Mouse (Mus musculus): ENCODE measurements at regions not wholly inside any gene's neighbourhood (a gene's known extent, or its start where the extent isn't known, plus 50 kb on each side); places are given as distances from the start of the nearest gene placed in this dataset.

DNA sequence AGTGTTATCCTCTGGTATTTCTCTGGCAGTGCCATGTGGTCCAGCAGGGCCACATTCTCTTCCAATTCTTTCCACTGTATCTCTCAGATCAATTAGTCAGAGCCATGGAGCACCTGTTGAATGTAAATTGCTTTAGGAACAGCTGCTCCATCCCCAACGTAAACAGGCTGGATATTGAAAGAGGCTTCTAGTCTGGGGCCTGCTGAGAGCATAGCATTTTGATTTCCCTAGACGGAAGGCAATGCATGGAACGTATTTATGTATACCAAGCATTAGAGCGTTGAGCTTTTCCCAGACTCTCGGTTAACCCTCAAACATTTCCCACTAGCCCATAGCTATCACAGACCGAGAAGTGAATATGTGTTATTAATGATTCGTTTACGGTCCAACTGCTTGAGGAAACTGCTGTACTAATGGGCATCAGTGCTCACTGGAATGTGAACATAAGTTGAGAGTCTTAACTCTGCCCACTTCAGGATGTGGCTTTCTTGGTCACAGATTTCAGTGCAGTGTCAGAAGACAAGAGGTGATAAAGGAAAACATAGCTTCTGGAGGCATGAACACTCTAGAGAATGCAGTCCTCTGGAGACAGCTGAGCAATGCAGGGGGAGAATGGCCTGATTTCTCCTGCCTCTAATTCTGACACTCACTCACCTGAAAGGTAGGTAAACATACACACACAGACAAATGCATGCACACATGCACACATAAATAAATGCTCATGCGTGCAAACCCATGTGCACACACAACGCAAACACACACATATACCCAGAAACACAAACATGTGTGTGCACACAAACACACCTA is 86.8 kb downstream of the Rchy1 start:
- no peak overlapping the region for H3K4me3 ChIP-seq (ENCODE audit: insufficient read depth in 1 of 2, low read depth in 1 of 2, low read length in 2 of 2, poor library complexity in 1 of 2, severe bottlenecking in 1 of 2)
- H3K9me3 ChIP-seq (ENCODE audit: control insufficient read depth, insufficient read depth, low read depth, low read length), result no peaks in the 10 kb centered on the region
- no peaks in the 10 kb centered on the region for H3K36me3 ChIP-seq (ENCODE audit: control insufficient read depth, insufficient read depth, low read length, poor library complexity, severe bottlenecking)
- no peaks in the 10 kb centered on the region for H3K4me1 ChIP-seq (ENCODE audit: control insufficient read depth in 2 of 2, insufficient read depth in 2 of 2, low read length in 2 of 2, poor library complexity in 1 of 2)
- no peak for DNase-seq (ENCODE audit: low read depth, low spot score)
- H3K27ac ChIP-seq (ENCODE audit: insufficient read depth, low read depth, low read length, poor library complexity, severe bottlenecking), result no peak overlapping the region
- TF ChIP-seq ZNF384 (IDR thresholded peaks at IDR 0.05; ENCODE audit: low read depth, low read length) (no peak), ZC3H11A (IDR thresholded peaks at IDR 0.05; ENCODE audit: borderline replicate concordance, low read depth, low read length) (no peak), HCFC1 (IDR thresholded peaks at IDR 0.05; ENCODE audit: borderline replicate concordance, insufficient read depth, low read length) (no peak), MAFK (IDR thresholded peaks at IDR 0.05; ENCODE audit: insufficient read depth, low read depth, low read length) (no peak), CHD2 (IDR thresholded peaks at IDR 0.05; ENCODE audit: low read depth, low read length) (no peak)
- H3K9ac ChIP-seq (ENCODE audit: insufficient read depth, low read depth, low read length, poor library complexity, severe bottlenecking), result no peak overlapping the region
- in situ Hi-C loops (cut with MboI; ENCODE audit: low sequenced_read_pairs in 2 of 2, unreplicated experiment in 2 of 2), result no loop called here

DNA sequence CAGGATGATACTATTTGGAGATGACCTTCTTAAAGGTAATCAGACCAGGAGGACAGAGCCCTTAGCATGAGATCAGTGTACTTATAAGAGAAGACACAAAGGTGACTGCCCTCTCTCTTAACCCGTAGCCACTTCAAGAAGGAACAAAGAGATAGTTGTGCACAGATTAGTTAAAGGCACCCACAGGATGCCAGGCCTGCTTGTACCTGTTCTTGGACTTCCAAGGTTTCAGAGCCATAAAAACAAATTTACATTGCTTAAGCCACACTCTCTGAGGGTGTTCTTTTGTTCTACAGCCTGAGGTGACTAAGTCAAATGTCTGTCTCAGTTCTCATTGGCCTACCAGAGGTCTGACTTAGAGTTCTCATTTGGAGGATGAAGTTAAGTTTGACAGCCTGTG is 90.1 kb downstream of the Rchy1 start:
- no peaks in the 10 kb centered on the region for H3K9me3 ChIP-seq (ENCODE audit: control insufficient read depth, insufficient read depth, low read depth, low read length)
- peaks cover 2 to 4% of the 10 kb centered on the region in 2 experiments; a peak in 1 of 4 replicates for H3K4me1 ChIP-seq (ENCODE audit: control insufficient read depth in 2 of 2, insufficient read depth in 2 of 2, low read length in 2 of 2, poor library complexity in 1 of 2)
- H3K27ac ChIP-seq (ENCODE audit: insufficient read depth, low read depth, low read length, poor library complexity, severe bottlenecking), result no peak overlapping the region
- no peaks in the 10 kb centered on the region for H3K36me3 ChIP-seq (ENCODE audit: control insufficient read depth, insufficient read depth, low read length, poor library complexity, severe bottlenecking)
- no peak for DNase-seq (ENCODE audit: low read depth, low spot score)
- no peak overlapping the region for H3K9ac ChIP-seq (ENCODE audit: insufficient read depth, low read depth, low read length, poor library complexity, severe bottlenecking)
- no peak overlapping the region for H3K4me3 ChIP-seq (ENCODE audit: insufficient read depth in 1 of 2, low read depth in 1 of 2, low read length in 2 of 2, poor library complexity in 1 of 2, severe bottlenecking in 1 of 2)
- in situ Hi-C loops (cut with MboI; ENCODE audit: low sequenced_read_pairs in 2 of 2, unreplicated experiment in 2 of 2), result no loop called here
- no peak for TF ChIP-seq CHD2 (IDR thresholded peaks at IDR 0.05; ENCODE audit: low read depth, low read length)
- no peak for TF ChIP-seq ZNF384 (IDR thresholded peaks at IDR 0.05; ENCODE audit: low read depth, low read length)
- no peak for TF ChIP-seq ZC3H11A (IDR thresholded peaks at IDR 0.05; ENCODE audit: borderline replicate concordance, low read depth, low read length)
- TF ChIP-seq MAFK (IDR thresholded peaks at IDR 0.05; ENCODE audit: insufficient read depth, low read depth, low read length), result no peak
- no peak for TF ChIP-seq HCFC1 (IDR thresholded peaks at IDR 0.05; ENCODE audit: borderline replicate concordance, insufficient read depth, low read length)

DNA sequence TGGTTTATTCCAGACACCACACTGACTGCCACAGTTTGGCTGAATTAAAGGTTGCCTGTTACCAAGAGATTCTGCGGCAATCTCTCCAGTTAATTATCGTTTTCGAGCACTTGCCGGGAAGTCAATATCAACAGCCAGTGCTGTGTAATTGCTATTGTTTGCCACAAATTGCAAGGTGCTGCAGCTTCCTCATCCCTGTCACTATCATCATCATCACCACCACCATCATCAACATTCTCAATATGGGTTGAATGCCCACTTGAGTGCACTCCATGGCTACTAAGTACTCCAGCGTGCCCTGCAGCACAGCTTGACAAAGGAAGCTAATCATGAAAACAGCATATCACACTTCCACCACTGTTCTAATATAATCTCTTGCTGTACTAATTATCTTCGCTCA is 93.1 kb downstream of the Rchy1 start:
- peaks cover 2 to 4% of the 10 kb centered on the region in 2 experiments; a peak in 1 of 4 replicates for H3K4me1 ChIP-seq (ENCODE audit: control insufficient read depth in 2 of 2, insufficient read depth in 2 of 2, low read length in 2 of 2, poor library complexity in 1 of 2)
- DNase-seq (ENCODE audit: low read depth, low spot score), result no peak
- H3K9ac ChIP-seq (ENCODE audit: insufficient read depth, low read depth, low read length, poor library complexity, severe bottlenecking), result no peak overlapping the region
- no peak overlapping the region for H3K27ac ChIP-seq (ENCODE audit: insufficient read depth, low read depth, low read length, poor library complexity, severe bottlenecking)
- TF ChIP-seq ZNF384 (IDR thresholded peaks at IDR 0.05; ENCODE audit: low read depth, low read length) (no peak), CHD2 (IDR thresholded peaks at IDR 0.05; ENCODE audit: low read depth, low read length) (no peak), ZC3H11A (IDR thresholded peaks at IDR 0.05; ENCODE audit: borderline replicate concordance, low read depth, low read length) (no peak), HCFC1 (IDR thresholded peaks at IDR 0.05; ENCODE audit: borderline replicate concordance, insufficient read depth, low read length) (no peak), MAFK (IDR thresholded peaks at IDR 0.05; ENCODE audit: insufficient read depth, low read depth, low read length) (no peak)
- in situ Hi-C loops (cut with MboI; ENCODE audit: low sequenced_read_pairs in 2 of 2, unreplicated experiment in 2 of 2), result no loop called here
- no peak overlapping the region for H3K4me3 ChIP-seq (ENCODE audit: insufficient read depth in 1 of 2, low read depth in 1 of 2, low read length in 2 of 2, poor library complexity in 1 of 2, severe bottlenecking in 1 of 2)
- no peaks in the 10 kb centered on the region for H3K36me3 ChIP-seq (ENCODE audit: control insufficient read depth, insufficient read depth, low read length, poor library complexity, severe bottlenecking)
- no peaks in the 10 kb centered on the region for H3K9me3 ChIP-seq (ENCODE audit: control insufficient read depth, insufficient read depth, low read depth, low read length)

DNA sequence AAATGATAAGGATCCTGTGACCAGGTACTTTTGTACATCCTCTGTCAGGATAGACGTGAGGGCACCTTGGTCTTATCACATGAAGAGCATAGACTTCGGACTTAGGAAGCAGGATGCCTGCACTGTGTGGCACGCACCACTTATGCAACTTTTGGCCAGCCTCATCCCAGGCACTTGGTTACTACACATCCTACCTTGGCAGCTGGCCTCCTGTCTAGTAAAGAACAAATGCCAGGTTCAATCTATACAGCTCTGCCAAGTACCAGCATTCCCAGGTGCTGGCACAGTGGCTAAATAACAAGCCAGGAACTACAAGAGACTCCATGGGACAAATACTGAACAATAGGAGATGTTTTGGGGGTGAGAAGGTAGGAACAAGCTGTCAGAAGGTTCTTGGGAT is 96.7 kb downstream of the Rchy1 start:
- DNase-seq (ENCODE audit: low read depth, low spot score), result no peak

More for the DNA sequence above, 96.7 kb downstream of the Rchy1 start:
- Histone ChIP-seq H3K4me1 (ENCODE audit: control insufficient read depth in 2 of 2, insufficient read depth in 2 of 2, low read length in 2 of 2, poor library complexity in 1 of 2) (peaks cover 2 to 4% of the 10 kb centered on the region in 2 experiments; a peak in 1 of 4 replicates), H3K4me3 (ENCODE audit: insufficient read depth in 1 of 2, low read depth in 1 of 2, low read length in 2 of 2, poor library complexity in 1 of 2, severe bottlenecking in 1 of 2) (no peak overlapping the region), H3K9me3 (ENCODE audit: control insufficient read depth, insufficient read depth, low read depth, low read length) (no peaks in the 10 kb centered on the region), H3K9ac (ENCODE audit: insufficient read depth, low read depth, low read length, poor library complexity, severe bottlenecking) (no peak overlapping the region), H3K27ac (ENCODE audit: insufficient read depth, low read depth, low read length, poor library complexity, severe bottlenecking) (no peak overlapping the region), H3K36me3 (ENCODE audit: control insufficient read depth, insufficient read depth, low read length, poor library complexity, severe bottlenecking) (no peaks in the 10 kb centered on the region)
- TF ChIP-seq MAFK (IDR thresholded peaks at IDR 0.05; ENCODE audit: insufficient read depth, low read depth, low read length) (no peak), ZNF384 (IDR thresholded peaks at IDR 0.05; ENCODE audit: low read depth, low read length) (no peak), HCFC1 (IDR thresholded peaks at IDR 0.05; ENCODE audit: borderline replicate concordance, insufficient read depth, low read length) (no peak), ZC3H11A (IDR thresholded peaks at IDR 0.05; ENCODE audit: borderline replicate concordance, low read depth, low read length) (no peak), CHD2 (IDR thresholded peaks at IDR 0.05; ENCODE audit: low read depth, low read length) (no peak)
- in situ Hi-C loops (cut with MboI; ENCODE audit: low sequenced_read_pairs in 2 of 2, unreplicated experiment in 2 of 2), result no loop called here
